Mouse (Mus musculus) embryo, embryonic 9.5 days (tissue): ENCODE measurements around the gene Snx17.
A peak's percentile ranks its signal among the peaks of the same experiment; 100 is the strongest.
"Not testable (repeated sequence)": the region's sequence is repeated elsewhere in the genome, so short reads cannot be mapped to it uniquely, and the experiment has no call there.

ENCODE experiments used
- DNase-seq: peaks from one replicate; pipeline ENCODE4 v3.0.0-alpha.2; 2017; ENCODE audit errors: extremely low spot score

Snx17 gene

DNA sequence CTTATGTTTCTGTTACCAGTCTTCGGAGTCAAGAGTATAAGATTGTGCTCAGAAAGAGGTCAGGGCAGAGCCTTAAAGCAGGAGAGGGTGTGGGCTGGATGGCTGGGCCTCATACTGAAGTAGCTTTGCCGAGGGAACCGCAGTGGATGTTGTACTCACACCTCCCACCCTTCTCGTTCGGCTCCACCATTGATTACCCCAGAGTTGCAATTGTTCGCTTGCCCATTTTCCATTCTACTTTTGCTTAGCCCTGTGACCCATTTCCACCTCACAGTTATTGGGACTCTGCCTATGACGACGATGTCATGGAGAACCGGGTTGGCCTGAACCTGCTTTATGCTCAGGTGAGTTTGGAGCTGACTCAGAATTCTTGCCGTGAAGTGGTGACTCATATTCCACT lies 3.2 kb downstream of the Snx17 start:
- DNase-seq = no peak

DNA sequence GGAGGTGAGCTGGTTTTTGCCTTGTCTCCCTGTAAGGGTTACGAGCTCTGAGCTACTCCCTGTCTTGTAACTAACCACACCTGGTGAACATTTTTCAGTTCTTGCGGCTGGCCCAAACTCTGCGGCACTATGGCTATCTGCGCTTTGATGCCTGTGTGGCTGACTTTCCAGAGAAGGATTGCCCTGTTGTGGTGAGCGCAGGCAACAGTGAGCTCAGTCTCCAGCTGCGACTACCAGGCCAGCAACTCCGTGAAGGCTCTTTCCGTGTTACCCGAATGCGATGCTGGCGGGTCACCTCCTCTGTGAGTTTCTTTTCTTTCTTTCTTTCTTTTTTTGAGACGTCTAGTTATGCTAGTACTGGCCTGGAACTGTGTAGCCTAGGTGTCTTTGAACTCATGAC lies 4.0 kb downstream of the Snx17 start:
- no peak for DNase-seq

DNA sequence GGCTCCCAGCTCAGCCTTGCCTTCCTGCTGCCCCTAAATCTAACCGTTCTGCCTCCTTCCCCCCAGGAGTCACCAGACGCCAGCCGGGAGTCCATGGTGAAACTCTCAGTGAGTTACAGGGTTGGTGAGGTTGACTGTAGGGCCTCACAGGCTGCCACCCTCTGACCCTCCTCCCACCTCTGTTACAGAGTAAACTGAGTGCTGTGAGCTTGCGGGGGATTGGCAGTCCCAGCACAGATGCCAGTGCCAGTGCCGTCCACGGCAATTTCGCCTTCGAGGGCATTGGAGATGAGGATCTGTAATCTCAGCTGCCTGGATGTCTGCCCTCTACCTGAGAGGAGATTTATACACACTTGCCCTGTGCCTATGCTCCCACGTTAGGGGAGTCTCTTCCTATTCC lies 5.1 kb downstream of the Snx17 start:
- DNase-seq = no peak

DNA sequence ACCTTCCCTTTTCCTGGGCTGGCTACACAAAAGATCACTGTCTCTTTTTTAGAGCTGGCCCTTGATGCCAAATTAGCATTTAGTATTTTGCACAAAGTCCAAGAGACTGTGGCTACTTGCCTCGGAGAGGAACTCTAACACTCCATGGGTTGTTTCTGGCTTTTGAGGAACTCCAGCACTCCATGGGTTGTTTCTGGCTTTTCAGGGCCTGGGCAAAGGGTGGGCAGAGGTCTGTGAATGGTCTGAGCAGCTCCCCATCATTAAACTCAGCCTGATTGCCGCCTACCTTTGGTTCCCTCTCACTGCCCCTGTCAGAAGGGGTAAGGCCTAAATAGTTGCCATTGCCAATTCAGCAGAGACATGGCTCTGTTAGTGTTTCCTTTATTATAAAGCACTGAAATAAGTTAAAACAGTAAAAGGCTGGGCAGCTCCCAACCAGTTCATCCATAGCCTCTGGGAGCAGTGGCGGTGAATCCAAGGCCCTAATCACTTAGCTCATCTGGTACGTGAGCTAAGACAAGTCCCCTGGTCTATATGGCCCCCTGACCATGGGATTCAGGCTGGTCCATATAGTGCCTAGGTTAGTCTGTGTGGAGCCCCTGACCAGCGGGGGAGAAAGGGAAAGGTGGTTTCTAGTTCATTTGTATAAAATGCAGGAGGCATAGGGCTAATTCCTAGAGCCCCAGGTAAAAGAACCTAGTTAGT lies 5.7 kb downstream of the Snx17 start:
- DNase-seq = no peak

DNA sequence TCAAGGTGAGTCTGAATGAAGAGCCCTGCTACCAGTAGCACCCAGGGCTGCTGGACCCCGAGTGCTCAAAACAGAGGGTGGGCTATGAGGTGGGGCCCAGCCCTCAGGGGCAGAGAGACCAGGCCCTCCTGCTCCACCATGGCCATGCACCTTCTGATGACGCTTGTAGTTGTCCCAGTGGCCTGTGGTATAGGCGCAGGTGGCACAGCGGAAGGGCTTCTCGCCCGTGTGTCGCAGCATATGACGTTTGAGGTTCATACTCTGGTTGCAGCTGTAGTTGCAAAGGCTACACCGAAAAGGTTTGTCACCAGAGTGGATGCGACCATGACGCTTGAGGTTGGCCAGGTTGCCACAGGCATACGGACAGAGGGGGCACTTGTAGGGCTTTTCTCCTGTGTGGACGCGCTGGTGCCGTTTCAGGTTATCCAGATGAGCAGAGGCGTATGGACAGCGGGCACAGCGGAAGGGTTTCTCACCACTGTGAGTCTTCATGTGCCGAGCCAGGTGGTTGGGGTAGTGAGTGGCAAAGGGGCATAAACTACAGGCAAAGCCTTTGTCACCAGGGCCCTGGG lies 6.4 kb downstream of the Snx17 start:
- no peak for DNase-seq

DNA sequence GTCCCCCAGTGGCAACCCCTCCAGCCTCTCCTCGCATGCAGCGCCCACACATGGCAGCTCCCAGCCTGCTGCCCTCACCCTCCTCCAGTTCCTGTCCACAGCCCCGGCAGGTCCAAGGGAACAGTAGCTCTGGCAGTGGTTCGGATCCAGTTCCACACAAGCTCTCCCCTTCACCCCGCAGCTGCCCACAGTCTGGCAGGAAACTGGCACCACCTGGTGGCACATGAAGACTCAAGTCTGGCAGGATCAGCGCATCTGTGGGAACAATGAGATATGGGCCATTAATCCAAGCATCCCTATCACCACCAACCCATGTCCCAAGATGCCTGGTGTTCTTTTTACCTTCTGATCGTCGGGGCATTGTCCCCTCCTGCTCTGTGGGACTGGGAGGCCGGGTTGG lies 6.9 kb downstream of the Snx17 start:
- no peak for DNase-seq

DNA sequence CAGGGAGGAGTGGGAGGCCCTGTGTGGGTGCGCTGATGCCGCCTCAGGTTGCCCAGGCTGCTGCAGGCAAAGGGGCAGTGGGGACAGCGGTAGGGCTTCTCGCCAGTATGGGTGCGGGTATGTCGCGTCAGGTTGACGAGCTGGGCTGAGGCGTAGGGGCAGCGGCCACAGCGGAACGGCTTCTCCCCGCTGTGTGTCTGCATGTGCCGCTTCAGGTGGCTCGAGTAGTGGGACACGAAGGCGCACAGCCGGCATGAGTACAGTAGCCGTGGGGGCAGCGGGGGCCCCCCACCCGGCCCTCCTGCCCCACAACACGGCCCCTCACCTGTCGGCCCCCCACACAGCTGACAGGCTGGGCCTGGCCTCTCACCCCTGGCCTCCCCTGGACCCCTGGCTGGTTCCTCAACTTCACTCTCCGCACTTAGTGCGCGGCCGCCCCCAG lies 7.3 kb downstream of the Snx17 start:
- no peak for DNase-seq

DNA sequence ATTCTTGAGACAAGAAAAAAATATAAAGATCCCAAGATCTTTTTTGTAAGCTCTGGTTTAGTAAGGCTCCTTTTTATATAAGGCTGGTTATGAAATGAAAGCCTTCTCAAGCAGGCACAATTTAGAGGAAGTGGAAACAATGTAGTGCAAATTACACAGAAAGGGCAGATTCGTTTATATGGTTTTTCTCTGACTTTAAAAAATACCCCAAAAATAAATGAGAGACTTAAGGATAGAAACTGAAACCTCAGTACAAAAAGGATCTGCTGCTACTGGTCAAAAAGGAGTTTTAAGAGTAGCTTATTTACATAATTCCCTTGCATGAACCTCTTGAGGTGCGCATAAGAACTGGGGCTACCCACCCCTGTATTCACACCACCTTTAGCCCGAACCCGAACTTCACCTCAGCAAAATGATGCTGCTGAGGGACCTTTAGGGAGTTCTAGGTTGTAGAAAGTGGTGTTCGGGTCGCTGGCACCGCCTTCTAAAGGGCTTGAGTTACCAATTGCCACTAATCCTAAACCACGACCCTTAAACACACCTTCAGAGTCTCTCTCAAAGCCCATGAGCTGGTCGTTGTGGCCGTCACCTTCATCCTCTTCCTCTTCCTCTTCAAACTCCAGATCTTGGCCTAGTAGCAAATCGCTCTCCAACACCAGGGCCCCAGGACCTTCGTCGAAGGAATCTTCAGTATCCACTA lies 8.2 kb downstream of the Snx17 start:
- no peak for DNase-seq

DNA sequence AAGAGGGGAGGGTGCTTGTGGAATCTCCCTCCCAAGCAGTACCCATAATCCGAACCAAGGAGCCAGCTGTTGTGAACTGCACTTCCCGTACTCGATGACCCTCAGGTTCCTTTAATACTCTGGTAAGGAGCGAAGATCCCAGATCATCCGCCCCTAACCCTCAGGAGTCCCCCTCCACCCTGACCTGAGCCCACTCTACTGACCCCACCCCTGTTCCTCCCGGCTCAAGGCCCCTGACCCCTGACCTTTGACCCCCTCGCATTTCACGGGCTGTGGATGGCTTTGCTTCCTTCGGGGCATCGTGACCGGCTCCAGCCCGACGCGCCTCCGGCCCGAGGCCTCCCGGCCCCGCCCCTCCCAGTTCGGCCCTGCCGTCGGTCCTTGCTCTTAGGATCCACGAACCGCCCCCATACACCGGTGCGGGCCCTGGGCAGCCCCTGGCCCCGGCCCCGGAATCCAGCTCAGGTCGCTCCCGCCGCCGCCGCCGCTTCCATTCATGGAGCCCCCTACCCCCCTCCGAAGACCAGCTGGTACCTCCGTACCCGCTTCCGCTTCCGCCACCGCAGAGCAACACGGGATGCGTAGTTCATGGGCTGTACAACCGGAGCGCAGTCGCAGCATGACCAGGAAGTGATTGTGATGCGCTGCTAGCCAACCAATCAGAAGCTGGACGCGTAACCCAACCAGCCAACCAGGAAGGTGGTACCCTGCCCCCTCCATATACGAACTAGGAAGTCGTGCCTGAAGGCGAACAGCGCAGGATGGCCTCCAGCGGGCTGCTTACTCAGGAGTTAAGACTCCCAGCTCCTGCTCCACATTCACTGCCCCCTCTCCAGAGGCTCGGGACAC lies 8.9 kb downstream of the Snx17 start, which contains the start of gene Zfp513:
Gene Zfp513 (minus strand): TSS at position 562 of the 849 bp plus-strand sequence.
- DNase-seq = peak; percentile 94

DNA sequence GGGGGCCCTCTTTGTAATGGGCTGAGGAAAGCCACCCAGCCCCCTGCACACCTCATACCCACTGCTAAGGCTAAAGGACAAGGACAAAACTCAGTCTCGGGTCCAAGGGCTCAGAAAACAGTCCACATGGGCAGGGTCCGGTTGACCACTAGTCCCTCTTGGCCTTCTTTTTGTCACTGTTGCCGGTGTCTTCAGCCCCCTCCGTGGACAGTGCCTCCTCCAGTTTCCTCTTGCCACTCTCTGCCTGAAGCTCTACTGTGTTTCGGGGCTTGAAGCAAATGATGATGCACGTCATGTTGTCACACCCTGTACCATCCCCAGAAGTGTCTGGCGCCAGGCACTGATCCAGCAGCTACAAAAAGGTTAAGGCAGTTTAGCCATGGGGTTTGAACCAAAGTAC lies 9.9 kb downstream of the Snx17 start:
- no peak for DNase-seq

DNA sequence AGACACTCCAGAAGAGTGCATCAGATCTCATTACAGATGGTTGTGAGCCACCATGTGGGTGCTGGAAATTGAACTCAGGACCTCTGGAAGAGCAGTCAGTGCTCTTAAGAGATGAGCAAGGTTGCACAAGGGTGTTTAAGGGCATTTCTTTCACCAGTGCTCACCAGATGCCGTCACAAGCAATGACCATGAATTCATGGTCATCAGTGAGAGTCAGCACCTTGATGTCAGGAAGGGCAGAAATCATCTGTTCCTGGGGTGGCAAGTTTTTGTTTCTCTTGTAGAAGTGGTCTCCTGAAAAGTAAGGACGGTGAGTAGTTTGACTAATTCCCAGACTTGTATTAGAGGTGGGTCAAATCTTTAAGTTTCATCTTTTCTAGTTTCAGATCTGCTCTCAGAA lies 10.8 kb downstream of the Snx17 start:
- DNase-seq = no peak

DNA sequence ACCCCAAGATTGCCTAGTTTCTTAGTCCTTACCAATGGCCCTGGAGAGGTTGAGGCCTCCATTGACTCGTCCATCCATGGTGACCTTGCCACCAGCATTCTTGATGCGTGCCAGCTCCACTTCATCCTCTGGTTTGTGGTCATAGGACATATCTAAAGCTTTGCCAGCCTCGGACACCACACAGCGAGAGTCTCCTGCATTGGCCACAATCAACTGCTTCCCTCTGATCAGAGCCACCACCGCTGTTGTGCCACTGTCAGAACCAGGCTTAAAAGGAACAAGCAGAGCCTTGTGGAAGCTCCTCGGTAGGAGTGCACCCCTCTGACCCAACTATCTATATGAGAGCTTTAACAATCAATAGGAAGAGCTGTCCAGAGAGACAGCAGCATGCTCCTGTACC lies 11.4 kb downstream of the Snx17 start:
- DNase-seq = no peak

DNA sequence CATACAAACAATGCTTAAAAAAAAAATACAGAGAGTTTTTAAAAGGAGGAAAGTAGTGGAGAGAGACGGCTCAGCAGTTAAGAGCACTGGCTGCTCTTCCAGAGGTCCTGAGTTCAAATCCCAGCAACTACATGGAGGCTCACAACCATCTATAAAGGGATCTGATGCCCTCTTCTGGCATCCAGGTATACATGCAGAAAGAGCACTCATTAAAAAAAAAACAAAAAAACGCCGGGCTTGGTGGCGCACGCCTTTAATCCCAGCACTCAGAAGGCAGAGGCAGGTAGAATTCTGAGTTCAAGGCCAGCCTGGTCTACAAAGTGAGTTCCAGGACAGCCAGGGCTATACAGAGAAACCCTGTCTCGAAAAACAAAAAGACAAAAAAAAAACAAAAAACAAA lies 23.5 kb downstream of the Snx17 start:
- DNase-seq = not testable (repeated sequence)

DNA sequence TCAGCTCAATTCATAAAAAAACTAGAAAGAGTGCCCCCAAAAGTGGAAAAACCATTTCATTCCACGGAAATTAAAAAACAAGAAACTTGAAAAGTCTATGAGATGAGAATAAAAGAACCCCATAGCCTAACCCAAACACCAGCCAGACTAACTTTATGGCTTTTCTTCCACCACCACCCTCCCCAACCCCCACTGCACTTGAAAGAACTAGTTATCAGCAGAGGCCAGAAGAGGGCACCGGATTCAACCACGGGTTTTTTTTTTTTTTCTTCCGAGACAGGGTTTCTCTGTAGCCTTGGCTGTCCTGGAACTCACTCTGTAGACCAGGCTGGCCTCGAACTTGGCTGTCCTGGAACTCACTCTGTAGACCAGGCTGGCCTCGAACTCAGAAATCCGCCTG lies 25.3 kb downstream of the Snx17 start:
- DNase-seq = no peak

DNA sequence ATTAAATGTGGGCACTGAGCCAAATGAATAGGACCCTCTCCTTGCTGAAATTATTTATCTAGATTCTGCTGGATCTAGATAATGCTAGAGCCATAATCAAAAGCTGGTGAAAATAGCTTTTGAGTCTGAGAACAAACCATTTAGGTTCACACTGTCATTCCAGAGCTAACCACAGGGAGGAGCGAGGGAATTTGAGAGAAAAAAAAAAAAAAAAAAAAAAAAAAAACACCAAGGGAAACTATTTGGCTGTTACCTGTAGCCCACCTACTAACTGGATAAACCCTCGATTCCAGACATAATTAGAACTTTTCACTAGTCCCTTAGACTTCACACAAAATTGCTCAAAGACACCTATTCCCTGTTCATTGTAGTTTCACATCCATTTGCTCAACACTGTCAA lies 26.0 kb downstream of the Snx17 start:
- no peak for DNase-seq

DNA sequence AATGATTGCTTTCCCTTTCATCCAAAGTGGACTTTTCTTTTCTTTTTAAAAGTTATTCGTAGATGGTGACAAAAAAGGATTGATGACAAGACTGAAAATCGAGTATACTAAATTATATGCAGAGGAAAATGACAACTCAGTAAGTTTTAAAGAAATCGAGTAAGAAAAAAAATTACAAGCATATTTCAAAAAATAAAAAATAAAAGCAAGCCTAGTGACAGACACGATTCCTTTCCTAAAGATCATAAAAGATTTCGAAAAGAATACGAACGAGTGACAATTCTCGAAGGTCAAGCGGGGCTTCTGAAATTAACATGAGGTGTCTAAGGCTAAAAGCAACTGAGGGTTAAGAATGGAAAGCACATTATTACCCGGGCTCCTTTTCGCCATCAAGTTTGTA lies 26.4 kb downstream of the Snx17 start:
- DNase-seq = no peak

DNA sequence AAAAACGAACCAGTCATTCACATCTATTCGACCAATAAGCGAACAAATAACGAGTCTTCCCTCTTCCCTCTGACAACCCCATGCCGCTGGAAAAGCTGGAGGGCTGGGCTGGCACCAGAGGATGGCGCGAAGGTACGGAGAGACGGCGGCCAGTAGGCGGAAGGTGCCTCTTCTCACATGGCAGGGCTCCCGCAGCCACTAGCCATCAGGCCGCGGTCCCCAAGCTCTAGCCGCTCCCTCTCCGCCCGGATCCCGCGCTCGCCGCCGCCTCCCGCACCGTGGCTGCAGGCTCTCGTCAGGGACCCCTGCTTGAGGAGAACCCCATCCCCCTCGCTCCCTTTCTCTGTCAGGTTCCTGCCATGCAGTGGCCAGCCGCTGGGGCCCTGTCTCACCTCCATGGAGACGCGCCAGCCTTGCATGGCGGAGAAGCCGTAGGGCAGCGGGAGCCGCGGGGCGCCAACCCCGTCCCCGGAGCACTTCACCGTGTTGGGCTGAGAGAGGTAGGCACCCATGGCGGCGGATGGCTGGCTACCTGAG lies 27.0 kb downstream of the Snx17 start:
- no peak for DNase-seq

DNA sequence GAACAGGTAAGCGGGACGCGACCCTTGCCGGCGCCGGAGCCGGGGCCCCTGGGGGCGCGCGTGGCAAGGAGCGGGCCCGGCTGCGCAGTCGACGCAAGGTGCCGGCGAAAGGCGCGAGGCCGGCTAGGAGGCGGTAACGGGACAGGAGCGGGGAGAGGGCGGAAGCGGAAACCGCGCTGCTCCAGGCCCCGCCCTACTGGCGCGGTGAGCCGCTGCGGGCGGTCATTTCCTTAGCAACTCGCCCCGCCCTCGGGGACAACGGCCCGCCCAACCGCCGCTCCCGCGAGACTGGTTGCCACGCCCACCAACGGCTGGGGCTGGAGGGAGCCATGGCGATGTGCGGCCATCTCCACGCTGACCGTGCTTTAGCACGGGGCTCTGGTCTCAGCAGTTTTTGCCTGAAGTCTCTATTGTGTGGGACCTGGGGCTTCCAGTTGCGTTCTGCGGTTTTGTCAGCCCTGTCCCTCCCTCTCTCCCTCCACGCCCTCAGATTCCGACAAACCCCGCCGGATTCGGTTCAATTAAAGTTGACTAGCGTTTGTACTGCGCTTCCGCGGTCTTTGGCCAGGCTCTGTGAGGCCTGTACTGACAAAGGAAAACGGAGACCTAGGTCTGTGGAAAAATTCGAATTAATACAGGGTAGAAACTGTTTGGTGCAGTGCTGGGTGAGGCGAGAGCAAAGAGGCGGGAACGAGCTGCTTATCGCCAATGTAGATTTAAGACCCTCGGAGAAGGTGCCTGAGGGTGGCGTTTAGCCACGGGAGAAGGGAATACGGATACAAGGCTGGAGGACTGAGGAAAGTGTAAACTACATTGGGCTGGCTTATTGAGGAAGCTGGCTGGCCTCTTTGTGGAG lies 27.6 kb downstream of the Snx17 start, which contains the start of gene Ppm1g:
Gene Ppm1g (minus strand): TSS at position 240 of the 856 bp plus-strand sequence.
- DNase-seq = peak; percentile 98

DNA sequence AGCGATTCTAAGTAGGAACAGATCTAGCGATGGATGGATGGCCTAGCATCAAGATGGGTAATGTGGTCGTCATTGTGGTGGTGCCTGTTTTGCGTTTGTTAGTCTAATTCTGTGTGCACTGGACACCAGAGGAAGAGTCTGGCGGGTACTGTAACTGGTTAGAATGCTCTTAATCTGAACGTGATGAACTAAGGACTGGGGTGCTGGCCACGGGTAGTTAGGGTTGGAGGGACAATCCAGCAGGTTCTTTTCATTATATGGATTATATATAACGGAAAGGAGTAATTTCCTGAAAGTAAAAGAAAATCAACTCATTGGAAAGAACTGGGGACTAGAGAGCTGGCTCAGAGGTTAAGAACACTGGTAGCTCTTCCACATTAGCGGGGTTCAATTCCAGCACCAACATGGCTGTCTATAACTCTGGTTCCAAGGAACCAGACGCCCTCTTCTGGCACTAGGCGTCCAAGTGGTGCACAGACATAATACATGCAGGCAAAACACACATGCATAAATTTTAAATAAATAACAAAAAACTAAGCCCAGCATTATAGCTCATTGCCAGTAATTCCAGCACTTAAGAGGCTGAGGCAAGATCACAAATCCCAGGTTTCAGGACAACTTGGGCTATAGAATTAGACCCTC lies 28.4 kb downstream of the Snx17 start:
- peak; percentile 59 for DNase-seq

DNA sequence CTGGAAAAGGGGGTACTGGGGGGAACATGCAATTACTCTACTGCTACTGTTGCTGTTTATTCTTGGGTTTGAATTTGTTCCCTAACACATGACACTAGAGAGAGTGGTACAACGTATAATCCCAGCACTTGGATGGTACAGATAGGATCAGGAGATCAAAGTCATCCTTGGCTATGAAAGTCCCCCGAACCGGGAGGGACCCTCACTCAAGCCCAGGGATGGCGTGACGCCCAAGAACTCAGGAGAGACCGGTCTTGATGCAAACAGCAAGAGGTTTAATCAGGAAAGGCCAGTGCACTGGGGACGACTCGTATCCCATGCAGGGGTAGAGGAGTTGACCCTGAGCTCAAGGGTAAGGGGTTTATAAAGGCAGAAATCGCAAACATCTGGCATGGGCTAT lies 29.7 kb downstream of the Snx17 start:
- no peak for DNase-seq
